Mouse (Mus musculus): ENCODE measurements around the gene 6430531B16Rik.
A peak's percentile ranks its signal among the peaks of the same experiment; 100 is the strongest.

The 6430531B16Rik gene

DNA sequence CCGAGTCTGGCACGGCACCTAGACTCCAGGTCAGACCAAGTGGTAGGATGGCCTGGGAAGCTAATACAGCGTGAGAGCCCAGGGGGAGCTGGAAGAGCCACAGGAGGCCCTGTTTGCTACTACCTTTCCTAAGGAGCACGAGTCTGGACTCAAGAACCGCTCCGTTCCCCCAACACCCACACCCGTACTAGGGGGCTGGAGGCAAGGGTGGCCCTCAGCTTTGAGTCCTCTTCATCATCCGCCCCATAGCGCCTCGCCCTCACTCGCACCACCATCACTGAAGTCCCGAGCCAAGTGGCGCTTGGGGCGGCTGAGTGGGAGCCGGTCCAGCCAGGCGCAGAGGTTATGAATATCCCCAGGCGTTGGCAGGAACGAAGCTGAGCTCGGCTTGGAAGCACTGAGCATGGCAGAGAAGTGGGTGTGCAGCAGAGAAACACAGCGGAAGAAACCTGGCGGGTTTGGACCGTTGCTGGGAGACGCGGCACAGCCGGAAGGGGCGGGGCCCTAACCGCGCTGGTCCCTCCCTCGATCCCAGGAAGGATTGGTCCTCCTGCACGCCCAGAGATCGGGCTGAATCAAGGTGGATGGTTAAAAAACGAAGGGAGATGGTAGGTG, at the start of gene 6430531B16Rik:
Gene 6430531B16Rik, minus strand, starts transcription at position 478 of the 615 bp plus-strand sequence.
- DNase-seq (ENCODE audit: low read depth), result peak; percentile 40

GRCm38 (mm10) chr7:140011336-140011735, 32.8 kb upstream of the 6430531B16Rik start:
- no peak for DNase-seq (ENCODE audit: low read depth)

- DNase-seq (ENCODE audit: low read depth), result no peak
These were observed 29.2 kb upstream of the 6430531B16Rik start for GRCm38 (mm10) chr7:140007781-140008180.

DNA sequence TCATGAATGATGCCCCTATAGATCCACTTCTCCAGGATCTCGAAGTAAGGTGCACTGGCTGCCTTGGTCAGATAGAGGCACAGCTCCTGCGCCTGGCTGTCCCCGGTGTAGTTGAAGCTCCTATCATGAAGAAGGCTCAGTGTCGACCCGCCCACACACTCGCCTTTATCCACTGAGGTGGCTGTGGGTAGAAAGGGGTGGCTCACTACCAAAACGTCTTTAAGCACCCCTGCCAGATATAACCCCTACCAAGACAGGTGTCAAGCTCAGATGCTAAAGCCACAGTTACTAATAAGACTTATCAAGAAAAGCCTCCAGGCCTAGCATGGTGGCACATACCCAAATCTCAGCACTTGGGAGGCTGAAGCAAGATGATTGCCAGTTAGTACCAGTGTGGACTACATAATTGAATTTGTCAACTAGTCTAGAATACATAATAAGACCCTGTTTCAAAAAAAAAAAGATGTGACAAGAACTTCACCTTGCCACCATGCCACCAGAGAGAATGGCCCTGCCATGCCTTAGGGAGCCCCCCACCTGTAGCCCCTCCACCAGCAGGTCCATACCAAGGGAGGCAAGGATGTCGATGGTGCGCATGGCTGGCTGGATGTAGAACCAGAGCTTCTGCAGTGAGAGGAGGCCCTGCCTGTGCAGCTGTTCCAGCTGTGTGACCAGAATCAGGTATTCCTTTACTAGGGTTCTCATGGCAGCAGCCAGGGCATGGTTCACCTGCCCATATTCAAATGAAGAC, 28.5 kb upstream of the 6430531B16Rik start:
- no peak for DNase-seq (ENCODE audit: low read depth)

- no peak for DNase-seq (ENCODE audit: low read depth)
These were observed 26.1 kb upstream of the 6430531B16Rik start for GRCm38 (mm10) chr7:140004666-140005065.

DNA sequence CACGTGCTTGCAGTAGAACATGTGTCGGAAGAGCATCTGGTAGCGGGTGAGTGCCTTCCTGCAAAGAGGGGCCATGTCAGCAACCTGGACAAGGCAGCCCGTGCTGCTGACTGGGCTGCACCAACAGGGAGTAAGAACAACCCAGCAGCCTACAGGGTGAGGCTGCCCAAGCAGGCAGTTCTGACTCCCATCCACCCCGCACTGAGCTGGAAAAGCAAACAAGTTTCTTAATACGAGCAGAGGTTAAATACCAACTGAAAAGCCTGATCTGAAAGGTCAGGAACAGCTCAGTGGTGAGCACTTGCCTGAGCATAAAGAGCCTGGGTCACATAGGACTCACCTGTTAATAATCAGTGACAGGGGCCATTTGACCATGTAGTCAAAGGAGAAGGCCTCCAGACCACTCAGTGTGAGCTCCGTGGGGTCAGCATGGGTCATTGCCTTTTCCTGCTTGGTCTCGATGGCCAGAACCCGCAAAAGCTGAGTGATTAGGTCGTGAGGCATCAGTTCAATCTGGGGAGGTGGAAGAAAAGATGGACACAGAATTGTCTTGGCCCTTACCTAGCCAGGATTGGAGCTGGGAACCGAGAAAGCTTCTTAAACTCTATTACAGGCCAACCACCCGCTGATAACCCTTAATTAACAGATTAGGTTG, 22.7 kb upstream of the 6430531B16Rik start:
- DNase-seq (ENCODE audit: low read depth), result no peak

DNA sequence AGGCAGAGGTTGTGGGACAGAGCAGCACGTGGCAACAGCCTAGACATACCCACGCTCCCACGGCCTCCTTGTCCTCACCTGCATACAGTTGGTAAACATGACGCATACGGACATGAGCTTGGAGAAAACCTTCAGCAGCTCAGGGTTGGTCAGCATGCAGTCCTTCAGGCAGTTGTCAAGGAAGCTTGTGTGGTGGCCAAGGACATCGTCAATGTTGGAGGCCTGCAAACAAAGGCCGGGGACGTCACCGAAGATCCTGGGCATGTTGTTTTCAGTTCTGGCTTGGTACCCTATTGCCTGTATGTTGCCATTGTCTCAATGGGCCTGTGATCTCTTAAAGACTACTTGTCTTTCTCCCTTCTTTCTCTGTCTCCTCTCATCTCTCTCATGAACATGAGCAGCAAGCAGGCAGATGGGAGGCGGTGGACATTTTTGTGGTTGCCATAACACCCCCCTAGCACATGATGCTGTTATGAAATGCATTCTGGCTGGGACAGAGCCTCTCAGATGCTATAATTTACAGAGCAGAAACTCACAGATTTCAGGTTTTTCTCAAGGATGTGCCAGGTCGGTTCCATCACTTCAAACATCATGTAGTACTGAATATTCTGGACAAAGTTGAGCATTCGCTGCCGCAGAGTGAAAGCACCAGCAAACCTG, 20.3 kb upstream of the 6430531B16Rik start:
- DNase-seq (ENCODE audit: low read depth), result no peak

- DNase-seq (ENCODE audit: low read depth), result peak; percentile 56
These were observed 16.1 kb upstream of the 6430531B16Rik start for GRCm38 (mm10) chr7:139994676-139995075.

DNA sequence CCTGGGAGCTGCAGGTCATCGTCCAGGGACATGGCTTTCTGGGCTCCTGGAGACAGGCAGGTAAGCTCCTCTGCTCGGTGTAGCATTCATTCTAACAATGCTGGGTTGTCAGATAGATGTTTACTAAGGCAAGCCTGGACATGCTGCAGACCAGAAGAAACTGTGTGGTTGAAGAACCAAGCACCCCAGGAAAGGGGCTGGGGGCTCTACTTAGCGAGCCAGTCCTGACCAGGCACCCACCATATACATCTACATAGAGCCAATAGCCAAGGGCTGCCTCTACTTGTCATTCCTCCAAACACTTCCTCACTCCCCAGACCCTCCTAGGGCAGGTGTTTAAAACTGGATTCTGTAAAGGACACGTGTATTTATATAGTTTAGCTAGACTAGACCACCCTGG, 15.6 kb upstream of the 6430531B16Rik start:
- DNase-seq (ENCODE audit: low read depth), result no peak

DNA sequence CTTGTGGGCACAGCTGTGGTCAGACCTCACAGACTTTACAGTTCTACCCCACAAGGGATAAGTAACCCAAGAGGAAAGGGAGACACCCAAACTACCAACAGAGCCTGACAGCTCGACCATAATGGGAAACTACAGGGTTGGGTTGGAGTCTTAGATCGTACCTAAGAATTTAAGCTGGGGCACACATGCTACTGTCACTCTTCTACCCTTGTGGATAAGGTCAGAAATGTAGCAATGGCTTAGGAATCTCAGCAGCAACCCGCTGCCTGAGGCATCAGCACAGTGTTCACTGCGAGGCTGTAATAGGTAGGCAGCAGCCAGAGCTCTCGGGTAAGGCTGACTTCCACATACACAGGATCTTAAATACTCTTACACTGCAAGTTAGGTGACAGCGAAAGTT, 15.0 kb upstream of the 6430531B16Rik start:
- no peak for DNase-seq (ENCODE audit: low read depth)

- peak; percentile 44 for DNase-seq (ENCODE audit: low read depth)
These were observed 13.9 kb upstream of the 6430531B16Rik start, which contains the start of gene Adam8 for GRCm38 (mm10) chr7:139992406-139992805. TSS of gene Adam8 (minus strand) at chr7:139992562.

DNA sequence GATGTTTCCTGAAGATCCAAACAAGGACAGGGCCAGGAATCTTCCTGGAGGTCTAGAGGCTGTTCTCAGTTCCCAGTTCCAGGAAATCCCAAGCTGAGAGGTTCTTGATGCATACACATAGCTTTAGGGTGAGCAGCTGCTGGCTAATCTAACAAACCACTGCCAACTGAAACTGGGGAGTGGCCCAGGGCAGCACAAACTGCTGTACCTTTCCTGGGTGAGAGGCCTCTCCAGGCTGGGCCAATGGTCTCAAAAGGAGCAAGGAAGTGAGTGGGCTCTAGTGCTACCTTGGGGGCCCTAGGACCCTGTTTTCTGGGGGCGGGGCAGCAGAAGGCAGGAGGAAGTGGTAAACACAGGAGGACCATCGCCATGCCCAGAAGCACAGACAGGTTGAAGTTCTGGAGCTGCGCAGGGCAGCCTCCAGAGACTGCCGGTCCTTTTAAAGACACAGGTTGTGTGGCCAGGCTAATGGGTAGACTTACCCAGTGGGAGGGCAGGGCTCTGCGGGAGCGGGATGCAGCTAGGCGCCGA, 12.4 kb upstream of the 6430531B16Rik start:
- DNase-seq (ENCODE audit: low read depth), result no peak

DNA sequence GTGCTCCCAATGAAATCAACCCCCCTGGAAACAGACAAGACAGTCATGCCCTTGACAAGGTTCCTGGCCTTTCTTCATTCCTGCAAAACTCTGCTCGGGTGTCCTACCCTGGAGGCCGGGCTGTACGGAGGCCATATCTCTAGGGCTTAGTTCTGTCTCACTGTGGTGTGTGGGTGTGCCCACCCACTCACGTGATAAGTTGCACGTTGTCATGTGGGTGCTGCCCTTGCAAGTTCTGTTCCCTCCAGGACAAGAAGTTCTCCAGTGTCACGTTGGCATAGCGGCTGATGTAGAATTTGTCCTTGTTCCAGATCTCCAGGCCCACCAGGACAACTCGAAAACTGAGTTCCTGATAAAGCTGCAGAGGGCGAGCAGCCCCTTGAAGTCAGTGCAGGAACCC, 9.7 kb upstream of the 6430531B16Rik start:
- DNase-seq (ENCODE audit: low read depth), result no peak

GRCm38 (mm10) chr7:139984505-139984904, 6.0 kb upstream of the 6430531B16Rik start:
- no peak for DNase-seq (ENCODE audit: low read depth)

- DNase-seq (ENCODE audit: low read depth), result no peak
These were observed 3.5 kb upstream of the 6430531B16Rik start for GRCm38 (mm10) chr7:139982058-139982457.

DNA sequence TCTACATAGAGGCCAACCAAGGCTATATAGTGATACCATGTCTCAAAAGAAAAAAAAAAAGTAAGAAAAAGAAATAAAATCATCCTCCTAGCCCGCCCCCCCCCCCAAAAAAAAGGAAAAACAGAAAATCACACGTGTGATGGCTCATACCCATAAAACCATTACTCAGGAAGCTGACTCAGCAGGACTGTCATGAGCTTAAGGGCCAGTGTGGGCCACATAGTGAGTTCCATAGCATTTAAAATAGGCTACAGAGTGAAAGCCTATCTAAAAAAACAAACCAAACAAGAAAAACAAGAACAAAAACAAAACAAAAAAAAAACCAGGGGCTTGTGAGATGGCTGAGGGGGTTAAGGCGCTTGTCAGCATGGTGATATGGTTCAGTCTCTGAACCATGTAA, 2.2 kb upstream of the 6430531B16Rik start:
- DNase-seq (ENCODE audit: low read depth), result no peak

DNA sequence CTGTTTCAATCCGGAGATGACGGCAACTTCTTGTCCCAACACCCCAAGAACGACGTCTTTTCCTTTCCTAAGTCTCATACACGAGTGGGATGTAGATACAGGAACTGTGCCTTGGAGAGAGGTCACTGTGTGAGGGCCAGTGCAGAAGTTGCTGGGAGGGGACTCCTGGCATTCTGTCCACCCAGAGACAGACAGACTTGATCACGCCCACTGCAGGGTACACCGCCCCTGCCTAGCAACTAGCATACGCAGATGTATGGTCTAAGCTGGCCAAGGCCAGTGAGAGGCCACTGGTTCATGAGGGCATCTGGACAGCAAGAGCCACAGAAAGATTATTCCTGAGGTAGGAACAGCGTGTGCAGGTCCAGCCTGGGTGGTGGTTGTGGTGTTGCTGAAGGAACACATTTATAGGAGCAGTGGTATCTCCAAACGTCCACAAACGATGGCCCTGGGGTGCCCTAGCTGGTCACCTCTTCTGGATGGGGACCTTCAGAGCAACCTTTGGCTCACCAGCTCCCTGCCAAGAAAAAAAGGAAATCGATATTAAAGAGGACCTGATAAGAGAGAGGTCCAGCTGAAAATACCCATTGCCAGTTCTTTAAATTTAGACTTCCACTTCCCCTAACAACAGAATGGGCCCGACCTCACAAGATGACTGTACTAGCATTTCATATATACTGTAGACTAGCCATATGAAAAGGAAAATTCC, 610 bp upstream of the 6430531B16Rik start:
- no peak for DNase-seq (ENCODE audit: low read depth)

DNA sequence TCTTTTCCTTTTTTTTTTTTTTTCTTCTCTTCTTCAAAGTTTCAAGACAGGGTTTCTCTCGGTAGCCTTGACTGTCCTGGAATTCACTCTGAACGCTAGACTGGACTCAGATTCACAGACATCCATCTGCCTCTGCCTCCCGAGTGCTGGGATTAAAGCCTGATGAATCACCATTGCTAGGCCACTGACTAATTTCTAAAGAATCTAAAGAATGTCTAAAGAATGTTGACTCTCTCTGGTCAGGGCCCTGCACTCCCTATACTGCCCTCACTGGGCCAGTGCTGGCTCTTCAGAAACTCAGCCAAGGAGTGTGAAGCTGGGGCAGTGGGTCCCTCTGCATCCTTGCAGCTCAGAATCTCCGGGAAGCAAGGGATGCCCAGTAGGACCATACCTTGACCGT, 3.1 kb downstream of the 6430531B16Rik start:
- DNase-seq (ENCODE audit: low read depth), result no peak

DNA sequence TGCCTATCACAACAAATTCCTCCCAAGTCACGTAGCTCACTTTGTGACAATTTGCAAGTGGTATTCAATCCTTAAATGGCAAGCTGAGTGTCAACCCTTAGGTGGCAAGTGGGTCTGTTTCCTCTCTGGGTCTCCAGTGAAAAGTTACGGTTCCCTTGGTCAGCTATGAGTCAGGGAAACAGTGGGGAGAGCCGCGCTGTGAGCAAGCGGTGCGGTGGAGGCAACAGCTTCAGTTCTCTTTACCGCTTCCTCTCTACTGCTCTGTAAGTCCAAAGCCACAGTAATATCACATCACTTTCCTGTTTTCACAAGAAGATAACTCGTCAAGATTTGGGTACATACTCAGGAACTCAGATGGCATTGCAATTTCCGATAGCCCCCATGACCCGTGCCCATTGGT, 4.2 kb downstream of the 6430531B16Rik start:
- no peak for DNase-seq (ENCODE audit: low read depth)

GRCm38 (mm10) chr7:139972923-139973331, 5.6 kb downstream of the 6430531B16Rik start:
- no peak for DNase-seq (ENCODE audit: low read depth)

- DNase-seq (ENCODE audit: low read depth), result no peak
These were observed 7.1 kb downstream of the 6430531B16Rik start for GRCm38 (mm10) chr7:139971436-139971835.

DNA sequence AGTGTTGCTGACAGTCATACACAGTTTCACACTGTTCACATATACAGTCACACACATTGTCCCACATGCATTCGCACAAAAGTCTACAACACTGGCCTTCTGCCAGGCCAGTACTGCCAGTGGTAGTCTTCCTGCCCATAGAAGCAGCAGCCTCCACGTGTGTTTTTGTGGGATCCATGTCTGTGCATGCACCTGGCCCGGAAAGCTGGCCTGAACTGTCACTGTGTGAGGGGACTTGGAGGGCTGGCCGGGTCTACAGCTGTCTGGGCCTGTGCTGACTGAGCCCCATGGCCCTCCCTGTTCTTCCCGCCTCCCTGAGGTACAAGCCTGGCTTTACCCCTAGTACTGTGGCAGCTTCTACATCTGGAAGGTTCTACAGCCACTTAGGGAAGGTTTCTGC, 7.6 kb downstream of the 6430531B16Rik start:
- no peak for DNase-seq (ENCODE audit: low read depth)

Data from c-Kit-positive CD71-positive TER-119-negative erythroid progenitor cells, embryonic 14.5 days (primary cell).